Mouse (Mus musculus) heart, embryonic 11.5 days (tissue): ENCODE measurements around the gene Actr3. TPM values are rescaled to one million over a fixed set of nuclear protein-coding genes. Genes with fewer than 3 reads are reported as not detected.
"Not testable (repeated sequence)": the region's sequence is repeated elsewhere in the genome, so short reads cannot be mapped to it uniquely, and the experiment has no call there.

ENCODE experiments used
- ATAC-seq: fragments of 200-750 bp; cut with Nextera tagmentation; replicated peaks from 2 replicates; pipeline ENCODE4 v1.8.0; 2017; ENCODE audit warnings: moderate library complexity; ENCODE audit not compliant: insufficient number of reproducible peaks, low FRiP score, low TSS enrichment
- H3K27ac ChIP-seq: fragments of 300-500 bp; sonication (generic); 2 replicates; pipeline ENCODE4 v1.5.1; 2014; ENCODE audit warnings: mild to moderate bottlenecking, low read depth, low read length
- H3K27me3 ChIP-seq: fragments of 300-500 bp; sonication (generic); 2 replicates; pipeline ENCODE4 v1.6.1; 2014; ENCODE audit warnings: mild to moderate bottlenecking, low read length, mixed read lengths; ENCODE audit not compliant: control insufficient read depth, insufficient read depth
- H3K36me3 ChIP-seq: fragments of 300-500 bp; sonication (generic); 2 replicates; pipeline ENCODE4 v1.6.1; 2014; ENCODE audit warnings: mild to moderate bottlenecking, low read length, moderate library complexity, mixed read lengths; ENCODE audit not compliant: control insufficient read depth, insufficient read depth
- H3K4me1 ChIP-seq: fragments of 300-500 bp; sonication (generic); 2 replicates; pipeline ENCODE4 v1.6.1; 2014; ENCODE audit warnings: low read length; ENCODE audit not compliant: control insufficient read depth, insufficient read depth
- H3K4me2 ChIP-seq: fragments of 300-500 bp; sonication (generic); 2 replicates; pipeline ENCODE4 v1.6.1; 2014; ENCODE audit warnings: mild to moderate bottlenecking, moderate library complexity
- H3K4me3 ChIP-seq: fragments of 300-500 bp; sonication (generic); 2 replicates; pipeline ENCODE4 v1.5.1; 2014; ENCODE audit warnings: low read depth, low read length
- H3K9ac ChIP-seq: fragments of 300-500 bp; sonication (generic); 2 replicates; pipeline ENCODE4 v1.6.1; 2014; ENCODE audit warnings: mild to moderate bottlenecking, low read depth, low read length, moderate library complexity
- H3K9me3 ChIP-seq: fragments of 300-500 bp; sonication (generic); replicated peaks from 2 replicates; pipeline ENCODE4 v1.6.1; 2016; ENCODE audit warnings: low read length; ENCODE audit not compliant: control insufficient read depth
- WGBS: fragments of 180-500 bp; shearing (Covaris S2); extraction: QIAGEN DNeasy Blood & Tissue Kit; methylation state at CpG from one replicate; pipeline ENCODE4 v1.1.7; 2014; ENCODE audit not compliant: insufficient replicate concordance; 5-methylcytosine and 5-hydroxymethylcytosine counted together
- polyA plus RNA-seq: library from polyadenylated mRNA; unstranded; fragments of >200 nt; fragmentation: Nextera tagmentation; extraction: Ambion mirVana; gene quantifications from 2 replicates; pipeline ENCODE4 v1.2.1, GENCODE M21; 2014

The Actr3 gene
- polyA plus RNA-seq, 1 experiment from 2014 or later, result 286 TPM

DNA sequence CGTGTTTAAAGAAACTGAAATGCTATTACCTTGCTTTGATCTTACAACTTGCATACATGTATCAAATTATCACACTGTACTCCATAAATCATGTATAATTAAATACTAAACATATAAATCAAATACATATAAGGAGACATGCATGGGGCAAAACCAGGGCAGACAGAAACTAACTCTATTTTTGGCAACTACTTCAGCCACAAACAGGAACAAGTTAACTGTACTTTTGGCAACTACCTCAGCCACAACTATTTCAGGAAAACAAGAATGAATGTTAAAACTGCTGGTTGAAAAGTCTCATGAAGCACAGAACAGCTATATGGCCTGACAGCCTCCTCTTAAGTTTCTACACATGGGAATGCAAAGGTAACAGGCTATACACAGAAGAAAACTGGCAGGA, 40.1 kb downstream of the Actr3 start:
- Histone ChIP-seq H3K4me1 (no peaks in the 10 kb centered on the region), H3K4me3 (no peak overlapping the region), H3K9me3 (no peaks in the 10 kb centered on the region), H3K36me3 (peaks cover 25% of the 10 kb centered on the region; the same call in 1 of the 2 replicates), H3K27me3 (no peaks in the 10 kb centered on the region), H3K4me2 (no peak overlapping the region), H3K27ac (no peak overlapping the region), H3K9ac (no peak overlapping the region)
- ATAC-seq, result no peak
- 95% methylated on average over 1 of the region's 1 CpGs for WGBS

- not testable (repeated sequence) for ATAC-seq, H3K4me2 ChIP-seq, H3K27me3 ChIP-seq, H3K9me3 ChIP-seq, H3K4me3 ChIP-seq, H3K27ac ChIP-seq, H3K9ac ChIP-seq, H3K4me1 ChIP-seq
- 95% methylated on average over 4 of the region's 5 CpGs for WGBS
- H3K36me3 ChIP-seq, result peaks cover 20% of the 10 kb centered on the region; the same call in 1 of the 2 replicates
Measured at GRCm38 (mm10) chr1:125393324-125393723, 42.2 kb downstream of the Actr3 start.

DNA sequence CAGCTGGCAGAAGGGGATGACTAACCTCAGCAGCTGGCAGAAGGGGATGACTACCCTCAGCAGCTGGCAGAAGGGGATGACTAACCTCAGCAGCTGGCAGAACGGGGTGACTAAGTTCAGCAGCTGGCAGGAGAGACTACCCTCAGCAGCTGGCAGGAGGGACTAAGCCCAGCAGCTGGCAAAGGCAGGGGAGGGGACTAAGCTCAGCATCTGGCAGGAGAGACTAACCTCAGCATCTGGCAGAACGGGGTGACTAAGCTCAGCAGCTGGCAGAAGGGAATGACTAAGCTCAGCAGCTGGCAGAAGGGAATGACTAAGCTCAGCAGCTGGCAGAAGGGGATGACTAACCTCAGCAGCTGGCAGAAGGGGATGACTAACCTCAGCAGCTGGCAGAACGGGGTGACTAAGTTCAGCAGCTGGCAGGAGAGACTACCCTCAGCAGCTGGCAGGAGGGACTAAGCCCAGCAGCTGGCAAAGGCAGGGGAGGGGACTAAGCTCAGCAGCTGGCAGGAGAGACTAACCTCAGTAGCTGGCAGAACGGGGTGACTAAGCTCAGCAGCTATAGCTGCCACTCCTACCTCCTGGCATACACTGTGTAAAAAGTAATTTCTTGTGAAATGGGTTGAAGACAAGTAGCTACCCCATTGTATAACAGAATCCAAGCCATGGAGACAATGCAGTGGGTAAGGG, 45.3 kb downstream of the Actr3 start:
- not testable (repeated sequence) for ATAC-seq, H3K27ac ChIP-seq, H3K9me3 ChIP-seq, H3K4me2 ChIP-seq, H3K4me1 ChIP-seq, H3K9ac ChIP-seq, H3K4me3 ChIP-seq, H3K27me3 ChIP-seq, H3K36me3 ChIP-seq
- 80% methylated on average over 3 of the region's 4 CpGs for WGBS

GRCm38 (mm10) chr1:125389634-125390033, 45.9 kb downstream of the Actr3 start:
- H3K27ac ChIP-seq, H3K4me3 ChIP-seq, H3K27me3 ChIP-seq, H3K4me2 ChIP-seq, H3K9me3 ChIP-seq, ATAC-seq, H3K36me3 ChIP-seq, H3K4me1 ChIP-seq, H3K9ac ChIP-seq: not testable (repeated sequence)
- WGBS, result 70% methylated on average over 1 of the region's 1 CpGs

DNA sequence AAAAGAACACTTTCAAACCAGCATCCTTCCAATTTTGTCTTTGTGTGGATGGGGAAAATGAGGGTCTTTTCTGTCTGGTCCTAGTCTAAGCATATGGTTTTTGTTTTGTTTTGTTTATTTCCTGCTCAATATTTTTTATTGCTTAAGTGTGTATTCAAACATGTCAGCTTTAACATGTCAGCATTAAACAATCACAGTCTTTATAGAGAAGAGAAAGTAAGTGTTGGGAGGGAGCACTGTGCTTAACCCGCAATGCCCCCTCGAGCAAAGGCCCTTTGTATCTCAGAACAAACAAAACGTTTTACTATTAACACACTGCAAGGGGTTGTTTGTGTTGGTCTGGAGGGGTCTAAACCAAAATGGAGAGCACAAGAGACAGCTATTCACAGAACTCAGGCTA, 47.2 kb downstream of the Actr3 start:
- H3K36me3 ChIP-seq, result 0 out of 2 replicates have a peak, but pooled peaks cover 6% of the 10 kb centered on the region
- no peak overlapping the region for H3K4me2 ChIP-seq
- H3K9ac ChIP-seq, result no peak overlapping the region
- H3K4me3 ChIP-seq, result no peak overlapping the region
- no peaks in the 10 kb centered on the region for H3K4me1 ChIP-seq
- no peak overlapping the region for H3K27ac ChIP-seq
- H3K27me3 ChIP-seq, result no peaks in the 10 kb centered on the region
- 46% methylated on average over 3 of the region's 3 CpGs for WGBS
- H3K9me3 ChIP-seq, result no peaks in the 10 kb centered on the region
- no peak for ATAC-seq

- Histone ChIP-seq H3K4me1 (no peaks in the 10 kb centered on the region), H3K27me3 (no peaks in the 10 kb centered on the region), H3K4me2 (no peak overlapping the region), H3K27ac (no peak overlapping the region), H3K4me3 (no peak overlapping the region), H3K36me3 (0 out of 2 replicates have a peak, but pooled peaks cover 2% of the 10 kb centered on the region), H3K9me3 (no peaks in the 10 kb centered on the region), H3K9ac (no peak overlapping the region)
- WGBS, result 81% methylated on average over 7 of the region's 7 CpGs
- ATAC-seq, result no peak
Measured at GRCm38 (mm10) chr1:125386217-125386616, 49.3 kb downstream of the Actr3 start.

GRCm38 (mm10) chr1:125382622-125383021, 52.9 kb downstream of the Actr3 start:
- H3K4me2 ChIP-seq, result no peak overlapping the region
- WGBS, result 57% methylated on average over 6 of the region's 6 CpGs
- no peaks in the 10 kb centered on the region for H3K4me1 ChIP-seq
- H3K36me3 ChIP-seq, result no peaks in the 10 kb centered on the region
- no peak overlapping the region for H3K9ac ChIP-seq
- ATAC-seq, result no peak
- no peak overlapping the region for H3K4me3 ChIP-seq
- H3K27me3 ChIP-seq, result no peaks in the 10 kb centered on the region
- H3K9me3 ChIP-seq, result no peaks in the 10 kb centered on the region
- H3K27ac ChIP-seq, result no peak overlapping the region

- WGBS, result 65% methylated on average over 3 of the region's 3 CpGs
Measured at GRCm38 (mm10) chr1:125378889-125379288, 56.6 kb downstream of the Actr3 start.

DNA sequence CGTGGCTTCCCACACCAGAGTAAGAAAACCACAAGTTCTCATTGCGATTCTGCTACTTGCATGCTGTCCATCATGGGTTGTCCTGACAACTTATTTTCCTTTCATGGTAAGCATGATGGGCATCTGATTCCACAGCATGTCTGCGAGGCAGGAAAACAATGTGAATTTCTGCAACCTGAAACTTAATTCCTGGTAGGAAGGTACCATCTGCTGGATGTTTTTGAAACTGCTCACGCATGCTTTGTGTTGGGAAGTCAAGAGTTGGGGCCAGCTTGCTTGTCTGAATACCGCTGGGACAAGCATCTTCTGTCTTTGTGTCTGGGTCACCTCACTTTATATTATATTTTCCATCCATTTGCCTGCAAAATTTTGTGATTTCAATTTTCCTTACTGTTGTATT, 62.7 kb downstream of the Actr3 start:
- no peaks in the 10 kb centered on the region for H3K27me3 ChIP-seq
- no peaks in the 10 kb centered on the region for H3K36me3 ChIP-seq
- H3K4me1 ChIP-seq, result no peaks in the 10 kb centered on the region
- H3K27ac ChIP-seq, result no peak overlapping the region
- no peak overlapping the region for H3K4me2 ChIP-seq
- no peaks in the 10 kb centered on the region for H3K9me3 ChIP-seq
- no peak for ATAC-seq
- 67% methylated on average over 5 of the region's 5 CpGs for WGBS
- H3K4me3 ChIP-seq, result no peak overlapping the region
- no peak overlapping the region for H3K9ac ChIP-seq

More at GRCm38 (mm10) chr1:125378889-125379288, 56.6 kb downstream of the Actr3 start:
- H3K4me1 ChIP-seq, result no peaks in the 10 kb centered on the region
- H3K9me3 ChIP-seq, result no peaks in the 10 kb centered on the region
- H3K27ac ChIP-seq, result no peak overlapping the region
- no peak overlapping the region for H3K4me2 ChIP-seq
- no peaks in the 10 kb centered on the region for H3K27me3 ChIP-seq
- H3K36me3 ChIP-seq, result no peaks in the 10 kb centered on the region
- no peak overlapping the region for H3K9ac ChIP-seq
- no peak for ATAC-seq
- H3K4me3 ChIP-seq, result no peak overlapping the region
